Mouse (Mus musculus) gastrocnemius, adult 2 months (tissue): ENCODE results near the gene Kctd8. TPM values are rescaled to one million over a fixed set of nuclear protein-coding genes. Genes with fewer than 3 reads are reported as not detected.
"Not testable (repeated sequence)": the region's sequence is repeated elsewhere in the genome, so short reads cannot be mapped to it uniquely, and the experiment has no call there.

Experiments
- DNase-seq: peaks from one replicate; pipeline ENCODE4 v3.0.0; 2022
- H3K27ac ChIP-seq: fragments of 200-600 bp; 2 replicates; pipeline ENCODE4 v1.8.1; 2022; ENCODE audit warnings: mild to moderate bottlenecking
- H3K4me3 ChIP-seq: fragments of 200-600 bp; 2 replicates; pipeline ENCODE4 v1.8.1; 2022; ENCODE audit warnings: mild to moderate bottlenecking, moderate library complexity
- CTCF ChIP-seq: fragments of 200-600 bp; IDR thresholded peaks from 2 replicates; pipeline ENCODE4 v1.8.1; 2022; ENCODE audit warnings: antibody characterized with exemption, mild to moderate bottlenecking, moderate library complexity
- intact Hi-C: fragments of 180-260 bp; cut with DNase I; formaldehyde crosslinking; loops from one replicate; pipeline ENCODE4 v1.15.1; 2025
- total RNA-seq, 2 experiments: library from RNA; stranded (reverse); gene quantifications; 2 replicates each; pipeline ENCODE4 v1.2.3; 2021

Kctd8 gene
- total RNA-seq, 2 experiments from 2014 or later: 0.17 TPM; not detected in 1

- H3K4me3 ChIP-seq: no peak overlapping the region
- TF ChIP-seq CTCF: no peak
- intact Hi-C loops: no loop called here
- DNase-seq: no peak
- H3K27ac ChIP-seq: no peak overlapping the region
Measured at GRCm38 (mm10) chr5:69252366-69252765, 89.1 kb downstream of the Kctd8 start.

GRCm38 (mm10) chr5:69241931-69242330 is 99.5 kb downstream of the Kctd8 start:
- intact Hi-C loops: no loop called here
- no peak for DNase-seq
- Histone ChIP-seq H3K27ac (no peak overlapping the region), H3K4me3 (no peak overlapping the region)
- TF ChIP-seq CTCF: no peak

GRCm38 (mm10) chr5:69233560-69233959 is 107.9 kb downstream of the Kctd8 start:
- DNase-seq: no peak
- intact Hi-C loops: no loop called here
- TF ChIP-seq CTCF: no peak
- no peak overlapping the region for H3K4me3 ChIP-seq
- H3K27ac ChIP-seq: no peak overlapping the region

GRCm38 (mm10) chr5:69231649-69232048 is 109.8 kb downstream of the Kctd8 start:
- H3K27ac ChIP-seq, intact Hi-C loops, H3K4me3 ChIP-seq, DNase-seq: not testable (repeated sequence)

GRCm38 (mm10) chr5:69227147-69227546 is 114.3 kb downstream of the Kctd8 start:
- TF ChIP-seq CTCF: no peak
- intact Hi-C loops: no loop called here
- no peak overlapping the region for H3K4me3 ChIP-seq

GRCm38 (mm10) chr5:69222608-69223007 is 118.9 kb downstream of the Kctd8 start:
- TF ChIP-seq CTCF: no peak
- DNase-seq: no peak
- H3K27ac ChIP-seq: no peak overlapping the region
- intact Hi-C loops: no loop called here
- H3K4me3 ChIP-seq: no peak overlapping the region

More at GRCm38 (mm10) chr5:69227147-69227546, 114.3 kb downstream of the Kctd8 start:
- no peak overlapping the region for H3K27ac ChIP-seq
- no peak for DNase-seq

- intact Hi-C loops: no loop called here
- H3K4me3 ChIP-seq: no peak overlapping the region
- no peak for TF ChIP-seq CTCF
- H3K27ac ChIP-seq: no peak overlapping the region
- DNase-seq: no peak
Measured at GRCm38 (mm10) chr5:69215216-69215615, 126.3 kb downstream of the Kctd8 start.

GRCm38 (mm10) chr5:69209401-69209800 is 132.1 kb downstream of the Kctd8 start:
- no peak overlapping the region for H3K4me3 ChIP-seq
- TF ChIP-seq CTCF: no peak
- no peak overlapping the region for H3K27ac ChIP-seq
- DNase-seq: no peak
- intact Hi-C loops: no loop called here

GRCm38 (mm10) chr5:69207713-69208112 is 133.8 kb downstream of the Kctd8 start:
- intact Hi-C loops: no loop called here
- no peak overlapping the region for H3K27ac ChIP-seq
- no peak overlapping the region for H3K4me3 ChIP-seq
- TF ChIP-seq CTCF: no peak
- no peak for DNase-seq

- DNase-seq: no peak
- no peak overlapping the region for H3K27ac ChIP-seq
- intact Hi-C loops: no loop called here
- TF ChIP-seq CTCF: no peak
- H3K4me3 ChIP-seq: no peak overlapping the region
Measured at GRCm38 (mm10) chr5:69159897-69160509, 181.5 kb downstream of the Kctd8 start.

- no peak for DNase-seq
- Histone ChIP-seq H3K4me3 (no peak overlapping the region), H3K27ac (no peak overlapping the region)
- intact Hi-C loops: no loop called here
- TF ChIP-seq CTCF: no peak
Measured at GRCm38 (mm10) chr5:69156489-69156888, 185.0 kb downstream of the Kctd8 start.

- no peak for DNase-seq
- intact Hi-C loops: no loop called here
- Histone ChIP-seq H3K27ac (no peak overlapping the region), H3K4me3 (no peak overlapping the region)
- no peak for TF ChIP-seq CTCF
Measured at GRCm38 (mm10) chr5:69145827-69146226, 195.7 kb downstream of the Kctd8 start.

- TF ChIP-seq CTCF: no peak
- intact Hi-C loops: no loop called here
- Histone ChIP-seq H3K4me3 (no peak overlapping the region), H3K27ac (no peak overlapping the region)
- no peak for DNase-seq
Measured at GRCm38 (mm10) chr5:69141082-69141481, 200.4 kb downstream of the Kctd8 start.

- Histone ChIP-seq H3K4me3 (no peak overlapping the region), H3K27ac (no peak overlapping the region)
- intact Hi-C loops: no loop called here
- no peak for TF ChIP-seq CTCF
- DNase-seq: no peak
Measured at GRCm38 (mm10) chr5:69108718-69109117, 232.8 kb downstream of the Kctd8 start.
